Mouse (Mus musculus): ENCODE measurements around the gene Mlf1. TPM values are rescaled to one million over a fixed set of nuclear protein-coding genes. Genes with fewer than 3 reads are reported as not detected.
A peak's percentile ranks its signal among the peaks of the same experiment; 100 is the strongest.

Gene Mlf1
- polyA plus RNA-seq, 1 experiment from 2014 or later, result 7.7 TPM

DNA sequence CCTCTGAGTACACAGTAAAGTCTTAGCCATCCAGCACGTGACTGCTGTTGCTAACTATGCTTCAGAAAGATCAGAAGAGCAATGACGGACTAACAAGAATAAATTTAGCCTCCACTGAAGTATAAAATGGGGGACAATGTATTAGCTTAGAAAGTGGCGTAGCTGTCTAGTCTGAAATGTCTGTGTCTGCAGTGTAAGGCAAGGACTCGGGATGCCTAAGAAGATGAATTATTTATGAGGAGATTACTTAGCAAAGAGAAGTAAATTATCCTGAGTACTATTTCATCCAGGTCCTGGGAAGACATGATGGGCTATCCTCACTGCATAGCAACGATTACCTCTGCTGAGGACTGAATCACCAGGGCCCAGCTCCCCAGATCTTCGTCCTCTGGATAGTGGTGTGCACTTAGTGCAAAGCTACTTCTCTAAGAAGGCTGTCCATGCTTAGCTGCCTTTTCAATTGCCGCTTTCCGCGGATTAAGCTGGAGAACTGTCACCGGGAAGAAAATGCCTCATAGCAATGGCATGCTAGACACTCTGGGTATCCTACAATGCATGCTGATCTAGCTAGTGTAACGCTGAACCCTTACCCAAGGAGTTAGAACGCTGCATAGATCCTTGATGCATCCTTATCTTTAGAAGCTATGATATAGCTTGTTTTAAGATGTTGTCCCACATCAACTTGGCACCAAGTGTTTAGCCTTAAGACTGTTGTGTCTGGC lies 22.3 kb upstream of the Mlf1 start:
- no peak for ATAC-seq (replicated peaks; ENCODE audit: low FRiP score, low read depth)
- Histone ChIP-seq H3K27ac (no peak overlapping the region), H3K36me3 (ENCODE audit: insufficient read depth, low read length) (no peaks in the 10 kb centered on the region), H3K4me2 (ENCODE audit: low read length) (no peak overlapping the region), H3K4me1 (replicated peaks; ENCODE audit: insufficient read depth, low read length) (no peaks in the 10 kb centered on the region), H3K9me3 (replicated peaks; ENCODE audit: low read length) (no peaks in the 10 kb centered on the region), H3K9ac (ENCODE audit: low read depth, low read length) (no peak overlapping the region), H3K4me3 (replicated peaks; ENCODE audit: low read depth, low read length) (no peak overlapping the region), H3K27me3 (ENCODE audit: insufficient read depth, low read length) (no peaks in the 10 kb centered on the region)
- DNase-seq (ENCODE audit: low spot score), result no peak
- TF ChIP-seq CTCF (IDR thresholded peaks at IDR 0.05; ENCODE audit: low read depth), result no peak
- 81% methylated on average over 12 of the region's 12 CpGs for WGBS

DNA sequence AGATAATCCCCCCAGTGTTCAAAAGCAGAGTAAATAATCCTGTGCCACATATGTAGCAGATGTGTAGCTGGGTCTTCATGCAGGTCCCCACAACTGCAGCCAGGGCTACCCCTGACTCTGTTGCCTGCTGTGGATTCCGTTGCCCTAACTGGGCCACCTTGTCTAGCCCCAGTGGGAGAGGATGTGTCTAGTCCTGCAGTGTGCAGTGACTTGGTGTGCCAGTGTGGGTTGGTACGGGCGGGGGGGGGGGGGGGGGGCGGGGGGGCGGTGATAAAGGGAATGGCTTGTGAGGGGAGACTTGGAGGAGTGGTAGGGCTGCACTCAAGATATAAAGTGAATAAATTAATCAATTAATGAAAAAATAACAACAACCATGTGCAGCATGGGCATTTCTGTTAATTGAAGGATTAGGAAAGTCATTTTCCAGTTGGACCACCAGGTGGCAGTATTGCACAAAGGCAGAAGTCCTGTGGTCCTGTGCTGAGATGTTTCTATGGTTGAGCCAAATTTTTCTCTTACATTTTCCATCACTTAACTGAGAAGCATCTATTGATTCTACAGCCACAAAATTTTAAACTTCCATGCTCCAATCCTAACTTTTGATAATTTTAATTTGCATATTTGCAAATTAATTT lies 21.7 kb upstream of the Mlf1 start:
- 22% methylated on average over 2 of the region's 5 CpGs for WGBS
- ATAC-seq (replicated peaks; ENCODE audit: low FRiP score, low read depth), result peak; percentile 59

DNA sequence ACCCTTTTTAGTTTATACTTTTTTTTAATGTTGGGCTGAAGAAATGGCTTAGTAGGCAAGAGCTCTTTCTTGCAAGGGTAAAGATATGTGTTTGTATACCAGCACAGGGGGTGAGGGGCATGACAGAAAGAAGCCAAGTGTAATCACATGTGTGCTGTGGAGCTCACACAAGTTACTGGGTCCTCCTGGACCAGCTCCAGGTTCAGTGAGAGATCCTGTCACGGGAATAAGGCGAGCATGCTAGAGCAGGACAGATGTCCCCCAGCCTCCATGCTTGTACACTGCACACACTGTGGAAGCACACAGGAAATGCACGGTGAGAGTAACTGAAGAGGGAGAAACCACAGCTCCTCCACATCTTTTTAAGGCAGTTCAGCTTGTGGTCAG lies 21.1 kb upstream of the Mlf1 start:
- no peak for DNase-seq (ENCODE audit: low spot score)
- WGBS, result 93% methylated on average over 3 of the region's 3 CpGs

More for the DNA sequence above, 21.7 kb upstream of the Mlf1 start:
- no peaks in the 10 kb centered on the region for H3K4me1 ChIP-seq (replicated peaks; ENCODE audit: insufficient read depth, low read length)
- no peak overlapping the region for H3K27ac ChIP-seq
- no peak overlapping the region for H3K4me3 ChIP-seq (replicated peaks; ENCODE audit: low read depth, low read length)
- no peaks in the 10 kb centered on the region for H3K27me3 ChIP-seq (ENCODE audit: insufficient read depth, low read length)
- no peak overlapping the region for H3K4me2 ChIP-seq (ENCODE audit: low read length)
- no peaks in the 10 kb centered on the region for H3K9me3 ChIP-seq (replicated peaks; ENCODE audit: low read length)
- no peak overlapping the region for H3K9ac ChIP-seq (ENCODE audit: low read depth, low read length)
- peaks cover 3% of the 10 kb centered on the region; the same call in 1 of the 2 replicates for H3K36me3 ChIP-seq (ENCODE audit: insufficient read depth, low read length)
- peak; percentile 71 for DNase-seq (ENCODE audit: low spot score)
- peak; percentile 91 for TF ChIP-seq CTCF (IDR thresholded peaks at IDR 0.05; ENCODE audit: low read depth)

DNA sequence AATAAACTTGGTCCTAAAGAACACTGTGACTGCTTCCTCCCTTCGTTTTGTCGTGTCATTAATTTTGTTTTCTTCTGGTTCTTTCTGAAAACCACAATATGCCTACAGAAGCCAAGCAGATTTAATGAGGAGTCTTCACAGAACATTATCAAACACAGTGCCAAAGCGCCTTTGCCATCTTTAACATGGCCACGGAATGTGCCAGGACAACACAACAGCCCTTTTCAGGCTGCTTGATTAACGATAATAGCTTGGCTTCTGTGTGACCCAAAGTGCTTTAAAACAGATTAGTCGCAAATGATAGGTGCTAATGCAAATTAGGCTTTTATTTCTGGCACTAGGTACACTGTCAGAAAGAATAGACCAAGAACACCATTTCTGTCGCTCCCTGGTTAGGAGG lies 15.5 kb upstream of the Mlf1 start:
- WGBS, result 76% methylated on average over 7 of the region's 7 CpGs
- H3K4me2 ChIP-seq (ENCODE audit: low read length), result no peak overlapping the region
- ATAC-seq (replicated peaks; ENCODE audit: low FRiP score, low read depth), result no peak
- no peak overlapping the region for H3K27ac ChIP-seq
- H3K27me3 ChIP-seq (ENCODE audit: insufficient read depth, low read length), result no peaks in the 10 kb centered on the region
- H3K9me3 ChIP-seq (replicated peaks; ENCODE audit: low read length), result no peaks in the 10 kb centered on the region
- DNase-seq (ENCODE audit: low spot score), result no peak
- H3K9ac ChIP-seq (ENCODE audit: low read depth, low read length), result no peak overlapping the region
- peaks cover 4% of the 10 kb centered on the region; the same call in 1 of the 2 replicates for H3K36me3 ChIP-seq (ENCODE audit: insufficient read depth, low read length)
- H3K4me3 ChIP-seq (replicated peaks; ENCODE audit: low read depth, low read length), result no peak overlapping the region
- TF ChIP-seq CTCF (IDR thresholded peaks at IDR 0.05; ENCODE audit: low read depth), result no peak
- H3K4me1 ChIP-seq (replicated peaks; ENCODE audit: insufficient read depth, low read length), result no peaks in the 10 kb centered on the region

More for the DNA sequence above, 21.1 kb upstream of the Mlf1 start:
- Histone ChIP-seq H3K9ac (ENCODE audit: low read depth, low read length) (no peak overlapping the region), H3K9me3 (replicated peaks; ENCODE audit: low read length) (no peaks in the 10 kb centered on the region), H3K4me2 (ENCODE audit: low read length) (no peak overlapping the region), H3K4me3 (replicated peaks; ENCODE audit: low read depth, low read length) (no peak overlapping the region), H3K36me3 (ENCODE audit: insufficient read depth, low read length) (peaks cover 4% of the 10 kb centered on the region; the same call in 1 of the 2 replicates), H3K27me3 (ENCODE audit: insufficient read depth, low read length) (no peaks in the 10 kb centered on the region), H3K27ac (no peak overlapping the region), H3K4me1 (replicated peaks; ENCODE audit: insufficient read depth, low read length) (no peaks in the 10 kb centered on the region)
- no peak for ATAC-seq (replicated peaks; ENCODE audit: low FRiP score, low read depth)
- no peak for TF ChIP-seq CTCF (IDR thresholded peaks at IDR 0.05; ENCODE audit: low read depth)

DNA sequence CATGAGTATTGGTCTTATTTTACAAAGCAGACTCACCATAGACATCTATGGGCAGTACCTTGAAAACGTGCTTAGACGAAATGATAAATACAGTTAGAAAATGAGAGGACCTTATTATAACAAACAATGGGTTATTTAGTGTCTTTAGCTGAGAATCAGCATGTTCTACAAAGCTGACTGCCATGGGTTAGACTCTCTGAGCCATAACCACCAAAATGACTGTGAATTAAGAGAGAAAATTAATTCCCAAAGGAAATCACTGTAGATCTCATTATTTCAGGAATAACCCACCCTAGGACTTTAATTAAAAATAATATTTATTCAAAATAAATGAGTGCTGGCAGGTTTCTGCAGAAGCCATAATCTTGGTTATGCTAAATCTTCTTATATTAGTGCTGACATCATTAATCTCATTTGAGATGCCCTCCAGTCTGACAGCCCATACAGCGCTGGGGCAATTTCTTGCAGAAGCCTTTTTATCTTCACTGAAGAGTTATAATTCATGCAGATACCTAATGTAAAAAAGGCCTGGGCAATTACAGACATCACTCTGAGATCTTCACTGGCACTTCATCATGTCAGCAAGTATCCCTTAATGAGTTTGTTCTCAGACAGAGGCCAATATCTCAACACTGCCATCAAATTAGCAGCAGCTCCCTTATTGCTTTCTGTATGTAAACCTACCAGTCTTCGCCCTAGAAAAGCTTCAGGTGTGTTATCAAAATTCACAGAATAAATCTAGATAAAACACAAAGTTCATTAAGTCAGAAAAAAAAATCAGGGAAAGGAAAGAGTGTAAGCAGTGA lies 7.6 kb upstream of the Mlf1 start:
- no peak for ATAC-seq (replicated peaks; ENCODE audit: low FRiP score, low read depth)
- Histone ChIP-seq H3K4me3 (replicated peaks; ENCODE audit: low read depth, low read length) (no peak overlapping the region), H3K9ac (ENCODE audit: low read depth, low read length) (no peak overlapping the region), H3K4me2 (ENCODE audit: low read length) (no peak overlapping the region), H3K27me3 (ENCODE audit: insufficient read depth, low read length) (no peaks in the 10 kb centered on the region), H3K4me1 (replicated peaks; ENCODE audit: insufficient read depth, low read length) (no peaks in the 10 kb centered on the region), H3K9me3 (replicated peaks; ENCODE audit: low read length) (no peaks in the 10 kb centered on the region), H3K36me3 (ENCODE audit: insufficient read depth, low read length) (no peaks in the 10 kb centered on the region), H3K27ac (no peak overlapping the region)
- no peak for DNase-seq (ENCODE audit: low spot score)
- no peak for TF ChIP-seq CTCF (IDR thresholded peaks at IDR 0.05; ENCODE audit: low read depth)
- WGBS, result 83% methylated on average over 4 of the region's 4 CpGs

DNA sequence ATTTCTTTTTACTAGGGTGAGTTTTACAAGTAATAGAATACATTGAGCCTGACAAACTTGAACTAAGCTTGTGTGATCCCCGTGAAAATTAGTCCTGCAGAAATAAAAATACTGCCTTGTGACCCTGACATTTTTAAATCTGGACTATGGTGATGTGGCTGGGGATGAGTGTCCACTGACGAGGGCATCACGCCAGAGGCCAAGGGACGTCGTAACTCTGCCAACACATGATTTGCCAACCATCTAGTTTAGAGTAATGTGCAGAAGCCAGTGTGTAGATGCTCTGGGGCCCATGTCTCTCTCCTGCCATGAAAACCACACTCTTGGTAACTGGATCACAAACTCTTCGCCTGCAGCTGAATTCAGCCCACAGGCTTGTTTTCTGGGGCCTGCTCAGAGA lies 6.4 kb upstream of the Mlf1 start:
- no peak overlapping the region for H3K4me2 ChIP-seq (ENCODE audit: low read length)
- H3K36me3 ChIP-seq (ENCODE audit: insufficient read depth, low read length), result no peaks in the 10 kb centered on the region
- no peak overlapping the region for H3K4me3 ChIP-seq (replicated peaks; ENCODE audit: low read depth, low read length)
- DNase-seq (ENCODE audit: low spot score) (no peak), ATAC-seq (replicated peaks; ENCODE audit: low FRiP score, low read depth) (no peak)
- H3K27ac ChIP-seq, result no peak overlapping the region
- TF ChIP-seq CTCF (IDR thresholded peaks at IDR 0.05; ENCODE audit: low read depth), result no peak
- H3K27me3 ChIP-seq (ENCODE audit: insufficient read depth, low read length), result 0 out of 2 replicates have a peak, but pooled peaks cover 3% of the 10 kb centered on the region
- H3K4me1 ChIP-seq (replicated peaks; ENCODE audit: insufficient read depth, low read length), result no peaks in the 10 kb centered on the region
- H3K9ac ChIP-seq (ENCODE audit: low read depth, low read length), result no peak overlapping the region
- 59% methylated on average over 6 of the region's 6 CpGs for WGBS
- H3K9me3 ChIP-seq (replicated peaks; ENCODE audit: low read length), result no peaks in the 10 kb centered on the region

All from kidney, postnatal 0 days (tissue).